Mouse (Mus musculus): ENCODE results near the gene Frem2. TPM values are rescaled to one million over a fixed set of nuclear protein-coding genes. Genes with fewer than 3 reads are reported as not detected.

The Frem2 gene
- polyA plus RNA-seq, 1 experiment from 2014 or later: 1.1 TPM

- Histone ChIP-seq H3K4me2 (ENCODE audit: low read length) (peak overlapping the region; percentile 83), H3K27ac (replicated peaks; ENCODE audit: low read depth, low read length) (no peak overlapping the region), H3K4me1 (ENCODE audit: control insufficient read depth, insufficient read depth, low read length) (peaks cover 23% of the 10 kb centered on the region), H3K27me3 (ENCODE audit: control insufficient read depth, insufficient read depth, low read length) (no peaks in the 10 kb centered on the region), H3K9me3 (ENCODE audit: control insufficient read depth, low read length) (no peaks in the 10 kb centered on the region), H3K4me3 (replicated peaks; ENCODE audit: low read depth, low read length) (peak overlapping the region; percentile 83), H3K9ac (replicated peaks; ENCODE audit: low read length) (no peak overlapping the region; the same call in 1 of the 2 replicates), H3K36me3 (ENCODE audit: control insufficient read depth, insufficient read depth, low read length) (peaks cover 10% of the 10 kb centered on the region)
- DNase-seq: no peak
- 70% methylated on average over 6 of the region's 6 CpGs for WGBS
- ATAC-seq (ENCODE audit: low FRiP score, low TSS enrichment): no peak
Measured at GRCm38 (mm10) chr3:53465330-53465729, 191.8 kb downstream of the Frem2 start.

GRCm38 (mm10) chr3:53464146-53464698, 192.9 kb downstream of the Frem2 start:
- peaks cover 15% of the 10 kb centered on the region for H3K36me3 ChIP-seq (ENCODE audit: control insufficient read depth, insufficient read depth, low read length)
- peak overlapping the region; percentile 89; the same call in 1 of the 2 replicates for H3K27ac ChIP-seq (replicated peaks; ENCODE audit: low read depth, low read length)
- H3K4me1 ChIP-seq (ENCODE audit: control insufficient read depth, insufficient read depth, low read length): peaks cover 23% of the 10 kb centered on the region
- no peaks in the 10 kb centered on the region for H3K27me3 ChIP-seq (ENCODE audit: control insufficient read depth, insufficient read depth, low read length)
- H3K9ac ChIP-seq (replicated peaks; ENCODE audit: low read length): peak overlapping the region; percentile 88
- H3K9me3 ChIP-seq (ENCODE audit: control insufficient read depth, low read length): no peaks in the 10 kb centered on the region
- DNase-seq: peak; percentile 17
- H3K4me3 ChIP-seq (replicated peaks; ENCODE audit: low read depth, low read length): peak overlapping the region; percentile 83
- under 1% methylated on average over 20 of the region's 20 CpGs for WGBS
- ATAC-seq (ENCODE audit: low FRiP score, low TSS enrichment): no peak
- H3K4me2 ChIP-seq (ENCODE audit: low read length): peak overlapping the region; percentile 83

Other genes with a start within 250 kb of the Frem2 start
- 7.9 and 10.0 TPM in 2 replicates for gene Nhlrc3, start 194.0 kb downstream of the Frem2 start, polyA plus RNA-seq (2014; fragmentation: Nextera tagmentation; extraction: Ambion mirVana)
- gene Proser1, start 193.7 kb downstream of the Frem2 start, polyA plus RNA-seq (2014; fragmentation: Nextera tagmentation; extraction: Ambion mirVana): 20.9 and 21.8 TPM in 2 replicates
- gene Stoml3, start 168.7 kb downstream of the Frem2 start, polyA plus RNA-seq (2014; fragmentation: Nextera tagmentation; extraction: Ambion mirVana): not detected in 2 replicates
- not detected in 2 replicates for gene Gm10985, start 187.7 kb upstream of the Frem2 start, polyA plus RNA-seq (2014; fragmentation: Nextera tagmentation; extraction: Ambion mirVana)
- 75.5 and 90.7 TPM in 2 replicates for gene Ufm1, start 206.5 kb upstream of the Frem2 start, polyA plus RNA-seq (2014; fragmentation: Nextera tagmentation; extraction: Ambion mirVana)